Mouse (Mus musculus): Measurements from ENCODE around the gene Shank1. TPM values are rescaled to one million over a fixed set of nuclear protein-coding genes. Genes with fewer than 3 reads are reported as not detected.

The Shank1 gene
- polyA plus RNA-seq, 1 experiment from 2014 or later: 6.9 TPM

DNA sequence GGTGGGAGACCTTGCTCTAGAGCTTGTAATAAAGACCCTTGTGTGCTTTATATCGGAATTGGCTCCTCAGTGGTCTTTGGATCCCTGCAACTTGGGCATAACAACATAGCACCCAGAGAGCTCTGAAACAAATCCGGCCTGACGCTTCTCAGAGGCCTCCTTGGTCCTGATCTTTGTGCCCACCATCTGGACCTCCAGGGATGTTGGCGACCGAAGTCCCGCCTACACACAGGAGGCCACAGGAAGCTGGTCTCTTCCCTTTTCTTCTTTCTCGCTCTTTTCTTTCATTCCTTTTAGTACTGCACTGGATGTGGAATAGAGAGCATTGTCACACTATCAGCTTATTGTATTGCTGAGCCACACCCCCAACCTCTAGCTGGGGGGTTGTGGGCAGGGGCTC is 36.6 kb upstream of the Shank1 start:
- no peaks in the 10 kb centered on the region for H3K4me1 ChIP-seq (replicated peaks; ENCODE audit: control insufficient read depth, insufficient read depth, low read length)

GRCm38 (mm10) chr7:44274096-44274495 is 36.0 kb upstream of the Shank1 start:
- Histone ChIP-seq H3K27me3 (ENCODE audit: control insufficient read depth, insufficient read depth, low read length) (no peaks in the 10 kb centered on the region), H3K4me3 (ENCODE audit: low read depth, low read length) (no peak overlapping the region), H3K9me3 (ENCODE audit: control insufficient read depth, low read length) (no peaks in the 10 kb centered on the region), H3K4me2 (replicated peaks; ENCODE audit: low read depth, low read length) (no peak overlapping the region), H3K4me1 (replicated peaks; ENCODE audit: control insufficient read depth, insufficient read depth, low read length) (no peaks in the 10 kb centered on the region), H3K36me3 (ENCODE audit: control insufficient read depth, insufficient read depth, low read length) (no peaks in the 10 kb centered on the region), H3K9ac (ENCODE audit: low read depth, low read length) (no peak overlapping the region), H3K27ac (ENCODE audit: low read depth, low read length) (no peak overlapping the region)
- 38% methylated on average over 11 of the region's 11 CpGs for WGBS
- DNase-seq (ENCODE audit: low spot score) (no peak), ATAC-seq (ENCODE audit: low FRiP score) (no peak)

More for the DNA sequence above, 36.6 kb upstream of the Shank1 start:
- Histone ChIP-seq H3K36me3 (ENCODE audit: control insufficient read depth, insufficient read depth, low read length) (no peaks in the 10 kb centered on the region), H3K4me3 (ENCODE audit: low read depth, low read length) (no peak overlapping the region), H3K27ac (ENCODE audit: low read depth, low read length) (no peak overlapping the region), H3K4me2 (replicated peaks; ENCODE audit: low read depth, low read length) (no peak overlapping the region), H3K9ac (ENCODE audit: low read depth, low read length) (no peak overlapping the region), H3K9me3 (ENCODE audit: control insufficient read depth, low read length) (no peaks in the 10 kb centered on the region), H3K27me3 (ENCODE audit: control insufficient read depth, insufficient read depth, low read length) (no peaks in the 10 kb centered on the region)
- DNase-seq (ENCODE audit: low spot score): no peak
- 54% methylated on average over 7 of the region's 7 CpGs for WGBS
- ATAC-seq (ENCODE audit: low FRiP score): no peak

DNA sequence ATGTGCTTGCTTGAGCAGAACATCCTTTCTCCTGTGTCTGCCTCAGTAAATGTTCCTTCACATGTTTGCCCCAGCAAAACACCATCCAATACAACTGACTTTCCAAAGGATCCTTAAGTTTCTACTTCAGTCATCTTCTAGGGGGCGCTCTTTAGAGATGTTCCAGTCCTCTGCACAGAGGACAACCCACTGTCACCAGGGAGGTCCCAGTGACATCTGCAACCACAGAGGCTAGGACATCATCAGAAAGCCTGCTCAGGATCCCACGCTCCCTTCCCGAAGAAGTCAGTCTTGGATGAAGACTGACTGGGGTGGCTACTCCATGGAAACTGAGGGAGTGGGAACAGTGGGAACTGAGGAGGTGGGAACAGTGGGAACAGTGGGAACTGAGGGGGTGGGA is 34.5 kb upstream of the Shank1 start:
- Histone ChIP-seq H3K27me3 (ENCODE audit: control insufficient read depth, insufficient read depth, low read length) (no peaks in the 10 kb centered on the region), H3K9ac (ENCODE audit: low read depth, low read length) (no peak overlapping the region), H3K36me3 (ENCODE audit: control insufficient read depth, insufficient read depth, low read length) (no peaks in the 10 kb centered on the region), H3K9me3 (ENCODE audit: control insufficient read depth, low read length) (no peaks in the 10 kb centered on the region), H3K4me3 (ENCODE audit: low read depth, low read length) (no peak overlapping the region), H3K27ac (ENCODE audit: low read depth, low read length) (no peak overlapping the region), H3K4me1 (replicated peaks; ENCODE audit: control insufficient read depth, insufficient read depth, low read length) (no peaks in the 10 kb centered on the region), H3K4me2 (replicated peaks; ENCODE audit: low read depth, low read length) (no peak overlapping the region)
- 69% methylated on average over 3 of the region's 3 CpGs for WGBS
- DNase-seq (ENCODE audit: low spot score) (no peak), ATAC-seq (ENCODE audit: low FRiP score) (no peak)

DNA sequence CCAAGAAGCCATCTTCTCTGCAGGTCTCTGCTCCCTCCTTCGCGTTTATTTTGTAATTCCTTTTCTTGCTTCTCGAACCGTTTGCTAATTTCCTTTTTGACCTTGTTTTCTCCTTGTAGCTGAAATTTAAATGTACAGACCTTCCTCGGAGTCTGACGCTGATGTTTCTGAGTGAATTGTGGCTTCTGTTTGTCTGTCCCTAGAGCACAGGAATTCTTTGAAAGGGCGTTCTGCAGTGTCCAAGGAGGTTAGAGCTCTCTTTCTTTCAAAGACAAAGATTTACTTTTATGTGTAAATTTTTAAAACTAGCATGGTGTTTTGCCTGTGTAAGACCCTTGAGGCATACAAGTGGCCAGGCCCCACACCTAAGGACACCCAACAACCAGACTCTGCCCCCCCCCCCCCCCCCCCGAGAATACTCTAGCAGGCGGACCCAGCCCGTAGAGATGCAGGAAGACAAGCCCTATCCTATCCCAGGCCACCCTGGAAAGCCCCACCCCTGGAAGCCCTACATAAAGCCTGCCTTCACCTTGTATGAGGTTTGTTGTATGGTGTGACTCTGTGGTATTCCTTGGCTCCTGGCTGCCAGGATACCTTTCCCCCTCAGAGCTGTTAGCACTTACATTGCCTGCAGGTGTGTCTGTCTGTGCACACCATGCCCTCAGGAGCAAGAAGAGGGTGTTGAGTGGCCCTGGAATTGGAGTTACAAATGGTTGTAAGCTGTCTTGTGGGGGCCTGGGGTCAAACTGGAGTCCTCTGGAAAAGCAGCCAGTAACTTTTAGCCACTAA is 33.4 kb upstream of the Shank1 start:
- Histone ChIP-seq H3K27ac (ENCODE audit: low read depth, low read length) (no peak overlapping the region), H3K4me2 (replicated peaks; ENCODE audit: low read depth, low read length) (no peak overlapping the region), H3K4me3 (ENCODE audit: low read depth, low read length) (no peak overlapping the region), H3K36me3 (ENCODE audit: control insufficient read depth, insufficient read depth, low read length) (no peaks in the 10 kb centered on the region), H3K9ac (ENCODE audit: low read depth, low read length) (no peak overlapping the region), H3K27me3 (ENCODE audit: control insufficient read depth, insufficient read depth, low read length) (no peaks in the 10 kb centered on the region), H3K4me1 (replicated peaks; ENCODE audit: control insufficient read depth, insufficient read depth, low read length) (no peaks in the 10 kb centered on the region), H3K9me3 (ENCODE audit: control insufficient read depth, low read length) (no peaks in the 10 kb centered on the region)
- DNase-seq (ENCODE audit: low spot score): no peak
- WGBS: 74% methylated on average over 10 of the region's 10 CpGs
- ATAC-seq (ENCODE audit: low FRiP score): no peak

DNA sequence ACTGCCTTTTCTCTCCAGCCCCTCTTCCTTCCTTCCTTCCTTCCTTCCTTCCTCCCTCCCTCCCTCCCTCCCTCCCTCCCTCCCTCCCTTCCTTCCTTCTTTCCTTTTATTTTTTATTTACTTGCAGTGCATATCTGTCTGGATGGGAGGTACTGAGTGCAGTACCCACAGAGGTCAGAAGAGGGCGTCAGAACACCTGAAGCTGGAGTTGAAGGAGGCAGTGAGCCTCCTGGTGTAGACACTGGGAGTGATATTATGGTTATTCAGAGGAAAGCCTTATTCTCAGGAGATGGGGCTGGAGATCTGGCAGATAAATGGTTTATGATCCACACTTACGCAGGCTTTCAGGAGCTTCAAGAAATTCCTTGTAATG is 32.8 kb upstream of the Shank1 start:
- H3K9me3 ChIP-seq (ENCODE audit: control insufficient read depth, low read length): no peaks in the 10 kb centered on the region
- ATAC-seq (ENCODE audit: low FRiP score) (no peak), DNase-seq (ENCODE audit: low spot score) (peak; percentile 51)
- H3K4me1 ChIP-seq (replicated peaks; ENCODE audit: control insufficient read depth, insufficient read depth, low read length): no peaks in the 10 kb centered on the region
- H3K4me2 ChIP-seq (replicated peaks; ENCODE audit: low read depth, low read length): no peak overlapping the region
- H3K27me3 ChIP-seq (ENCODE audit: control insufficient read depth, insufficient read depth, low read length): no peaks in the 10 kb centered on the region
- H3K9ac ChIP-seq (ENCODE audit: low read depth, low read length): no peak overlapping the region
- H3K4me3 ChIP-seq (ENCODE audit: low read depth, low read length): no peak overlapping the region
- 48% methylated on average over 2 of the region's 2 CpGs for WGBS
- H3K36me3 ChIP-seq (ENCODE audit: control insufficient read depth, insufficient read depth, low read length): no peaks in the 10 kb centered on the region
- H3K27ac ChIP-seq (ENCODE audit: low read depth, low read length): no peak overlapping the region

DNA sequence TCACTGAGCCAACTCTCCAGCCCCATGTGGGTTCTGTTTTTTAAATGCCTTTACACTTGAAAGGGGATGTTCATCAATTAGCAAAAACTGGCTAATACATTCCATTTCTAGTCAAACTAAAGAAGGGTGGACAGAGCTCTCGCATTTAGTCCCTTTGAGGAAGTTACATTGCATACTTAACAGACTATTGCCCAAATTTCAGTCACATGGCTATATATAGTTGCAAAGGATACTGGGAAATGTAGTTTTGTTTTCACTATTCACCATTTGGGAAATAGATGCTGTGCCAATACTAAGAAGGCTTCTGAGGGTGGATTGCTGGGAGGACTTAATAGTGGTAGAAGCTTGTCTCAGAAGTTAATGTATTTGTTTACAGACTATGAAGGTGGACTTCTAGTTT is 29.1 kb upstream of the Shank1 start:
- no peaks in the 10 kb centered on the region for H3K9me3 ChIP-seq (ENCODE audit: control insufficient read depth, low read length)
- 73% methylated on average over 1 of the region's 1 CpGs for WGBS
- H3K27me3 ChIP-seq (ENCODE audit: control insufficient read depth, insufficient read depth, low read length): no peaks in the 10 kb centered on the region
- no peak overlapping the region for H3K9ac ChIP-seq (ENCODE audit: low read depth, low read length)
- no peak for DNase-seq (ENCODE audit: low spot score)
- H3K4me2 ChIP-seq (replicated peaks; ENCODE audit: low read depth, low read length): no peak overlapping the region
- no peaks in the 10 kb centered on the region for H3K36me3 ChIP-seq (ENCODE audit: control insufficient read depth, insufficient read depth, low read length)
- no peak for ATAC-seq (ENCODE audit: low FRiP score)
- H3K27ac ChIP-seq (ENCODE audit: low read depth, low read length): no peak overlapping the region
- no peaks in the 10 kb centered on the region for H3K4me1 ChIP-seq (replicated peaks; ENCODE audit: control insufficient read depth, insufficient read depth, low read length)
- H3K4me3 ChIP-seq (ENCODE audit: low read depth, low read length): no peak overlapping the region

- no peaks in the 10 kb centered on the region for H3K27me3 ChIP-seq (ENCODE audit: control insufficient read depth, insufficient read depth, low read length)
- H3K4me3 ChIP-seq (ENCODE audit: low read depth, low read length): no peak overlapping the region
- no peaks in the 10 kb centered on the region for H3K9me3 ChIP-seq (ENCODE audit: control insufficient read depth, low read length)
- H3K36me3 ChIP-seq (ENCODE audit: control insufficient read depth, insufficient read depth, low read length): no peaks in the 10 kb centered on the region
- no peak overlapping the region for H3K4me2 ChIP-seq (replicated peaks; ENCODE audit: low read depth, low read length)
- no peak for DNase-seq (ENCODE audit: low spot score)
- no peak for ATAC-seq (ENCODE audit: low FRiP score)
- 80% methylated on average over 7 of the region's 7 CpGs for WGBS
- H3K9ac ChIP-seq (ENCODE audit: low read depth, low read length): no peak overlapping the region
- no peaks in the 10 kb centered on the region for H3K4me1 ChIP-seq (replicated peaks; ENCODE audit: control insufficient read depth, insufficient read depth, low read length)
- no peak overlapping the region for H3K27ac ChIP-seq (ENCODE audit: low read depth, low read length)
Observed at GRCm38 (mm10) chr7:44281586-44281985, 28.5 kb upstream of the Shank1 start.

- ATAC-seq (ENCODE audit: low FRiP score): no peak
- no peak overlapping the region for H3K9ac ChIP-seq (ENCODE audit: low read depth, low read length)
- H3K36me3 ChIP-seq (ENCODE audit: control insufficient read depth, insufficient read depth, low read length): no peaks in the 10 kb centered on the region
- no peaks in the 10 kb centered on the region for H3K4me1 ChIP-seq (replicated peaks; ENCODE audit: control insufficient read depth, insufficient read depth, low read length)
- H3K4me3 ChIP-seq (ENCODE audit: low read depth, low read length): no peak overlapping the region
- 69% methylated on average over 7 of the region's 7 CpGs for WGBS
- H3K9me3 ChIP-seq (ENCODE audit: control insufficient read depth, low read length): no peaks in the 10 kb centered on the region
- H3K27me3 ChIP-seq (ENCODE audit: control insufficient read depth, insufficient read depth, low read length): 0 out of 2 replicates have a peak, but pooled peaks cover 2% of the 10 kb centered on the region
- H3K27ac ChIP-seq (ENCODE audit: low read depth, low read length): no peak overlapping the region
- DNase-seq (ENCODE audit: low spot score): no peak
- H3K4me2 ChIP-seq (replicated peaks; ENCODE audit: low read depth, low read length): no peak overlapping the region
Observed at GRCm38 (mm10) chr7:44287760-44288159, 22.3 kb upstream of the Shank1 start.

DNA sequence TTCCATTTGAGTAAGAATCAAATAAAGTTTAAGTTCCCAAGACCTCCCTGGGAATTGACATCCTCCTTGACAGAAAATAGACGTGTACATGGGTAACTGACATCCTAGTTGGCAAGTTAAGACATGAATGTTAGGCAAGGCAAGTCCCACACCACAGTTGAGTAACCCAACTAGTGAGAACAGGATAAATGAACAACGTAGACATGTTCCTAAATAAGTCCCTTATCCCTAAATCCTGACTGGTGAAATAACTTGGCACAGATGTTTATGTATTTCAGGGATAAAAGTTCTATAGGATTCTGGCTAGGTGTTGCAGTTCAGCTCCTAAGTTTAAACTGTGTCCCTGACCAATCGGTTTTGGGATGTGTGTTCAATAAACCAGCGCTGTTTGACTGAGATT is 19.1 kb upstream of the Shank1 start:
- Histone ChIP-seq H3K4me2 (replicated peaks; ENCODE audit: low read depth, low read length) (no peak overlapping the region), H3K9ac (ENCODE audit: low read depth, low read length) (no peak overlapping the region), H3K27ac (ENCODE audit: low read depth, low read length) (no peak overlapping the region), H3K4me3 (ENCODE audit: low read depth, low read length) (no peak overlapping the region), H3K9me3 (ENCODE audit: control insufficient read depth, low read length) (no peaks in the 10 kb centered on the region), H3K36me3 (ENCODE audit: control insufficient read depth, insufficient read depth, low read length) (no peaks in the 10 kb centered on the region), H3K4me1 (replicated peaks; ENCODE audit: control insufficient read depth, insufficient read depth, low read length) (no peaks in the 10 kb centered on the region), H3K27me3 (ENCODE audit: control insufficient read depth, insufficient read depth, low read length) (0 out of 2 replicates have a peak, but pooled peaks cover 2% of the 10 kb centered on the region)
- 86% methylated on average over 4 of the region's 4 CpGs for WGBS
- ATAC-seq (ENCODE audit: low FRiP score): no peak
- no peak for DNase-seq (ENCODE audit: low spot score)

Data from hindbrain, embryonic 11.5 days (tissue).